Mouse (Mus musculus) mouse embryonic stem cell (cell line): ENCODE measurements around the gene Ccdc162.

ENCODE experiments used
- in situ Hi-C, 2 experiments: fragments of 300-500 bp; cut with MboI; formaldehyde crosslinking; loops; 1 replicate in 1 of 2; 3 replicates in 1 of 2; pipeline ENCODE4 v1.14.3; 2019 to 2020; ENCODE audit warnings: low sequenced_read_pairs in 2 of 2, low pct_unique_long_range_greater_than_20kb in 1 of 2, mixed read lengths in 1 of 2; ENCODE audit not compliant: unreplicated experiment in 1 of 2

The Ccdc162 gene

GRCm38 (mm10) chr10:41561701-41562395 is 154.6 kb downstream of the Ccdc162 start:
- in situ Hi-C loops, result no loop called here

DNA sequence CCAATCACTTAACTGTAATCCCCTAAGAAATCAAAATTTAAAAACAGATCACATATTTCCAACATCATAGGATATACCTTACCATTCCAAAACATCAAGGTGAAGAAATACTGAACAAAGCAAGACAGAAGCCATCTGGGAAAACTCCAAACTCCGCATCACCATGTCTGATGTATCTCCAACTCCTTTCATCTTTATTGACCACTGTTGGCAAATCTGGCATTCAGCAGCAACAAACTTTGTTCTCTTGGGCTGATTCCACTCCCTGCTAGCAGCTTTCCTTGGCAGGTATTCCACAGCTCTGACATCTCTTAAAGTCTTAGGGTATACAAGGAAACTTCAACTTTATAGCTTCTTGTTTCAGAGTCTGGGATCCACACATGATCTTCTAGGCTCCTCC is 158.0 kb downstream of the Ccdc162 start:
- in situ Hi-C loops, result no loop called here

DNA sequence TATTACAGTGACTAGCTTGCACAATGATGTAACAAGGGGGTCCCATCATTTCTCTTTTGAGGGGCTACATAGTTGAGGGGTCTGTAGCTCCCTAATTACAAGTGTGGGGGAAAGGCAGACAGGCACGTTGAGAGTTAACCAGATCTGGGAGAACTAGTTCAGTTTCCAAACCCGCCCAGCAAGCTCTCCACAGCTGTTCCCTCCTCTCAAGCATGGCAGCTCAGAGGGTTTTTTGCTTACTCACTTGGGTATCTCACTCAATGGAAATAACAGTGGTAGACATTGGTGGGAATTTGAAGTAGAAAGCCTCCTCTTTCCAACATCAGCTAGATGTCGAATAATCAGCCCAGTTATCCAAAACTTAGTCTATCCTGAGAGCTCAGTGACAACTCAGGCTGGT is 161.4 kb downstream of the Ccdc162 start:
- in situ Hi-C loops, result no loop called here

GRCm38 (mm10) chr10:41553711-41554110 is 162.7 kb downstream of the Ccdc162 start:
- in situ Hi-C loops, result no loop called here

DNA sequence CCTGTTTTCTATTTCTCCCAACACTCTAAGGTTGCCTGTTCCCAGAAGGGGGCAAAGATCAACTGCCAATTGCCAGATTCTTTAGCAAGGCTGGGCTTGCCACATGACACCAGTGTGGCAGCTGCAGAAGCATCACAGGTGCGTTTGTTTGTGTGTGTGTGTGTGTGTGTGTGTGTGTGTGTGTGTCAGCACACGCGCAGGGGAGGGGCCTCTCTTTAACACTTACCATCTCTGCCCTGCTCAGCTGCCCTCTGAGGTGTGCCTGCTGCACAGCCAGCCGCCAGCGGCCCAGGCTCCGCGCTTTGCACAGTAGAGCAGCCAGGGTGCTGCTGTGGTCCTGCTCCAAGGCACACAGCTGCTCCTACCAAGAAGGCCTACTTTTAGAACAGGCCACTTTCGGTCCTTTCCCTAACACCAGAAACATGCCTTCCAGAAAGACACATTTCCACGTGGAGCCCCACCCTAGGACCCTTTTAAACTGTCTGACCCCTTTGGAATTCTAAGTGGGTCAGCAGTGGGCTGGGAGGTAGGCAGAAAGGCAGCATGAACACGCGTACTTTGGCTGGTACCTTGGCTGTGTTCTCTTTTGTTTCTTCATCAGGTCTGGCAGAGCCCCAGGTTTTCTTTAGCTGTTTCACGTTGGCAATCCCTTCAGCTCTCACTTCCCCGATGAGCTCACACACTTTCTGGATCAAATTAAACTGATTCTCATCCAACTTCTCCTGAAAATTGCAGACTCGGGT is 163.4 kb downstream of the Ccdc162 start:
- in situ Hi-C loops, result no loop called here

DNA sequence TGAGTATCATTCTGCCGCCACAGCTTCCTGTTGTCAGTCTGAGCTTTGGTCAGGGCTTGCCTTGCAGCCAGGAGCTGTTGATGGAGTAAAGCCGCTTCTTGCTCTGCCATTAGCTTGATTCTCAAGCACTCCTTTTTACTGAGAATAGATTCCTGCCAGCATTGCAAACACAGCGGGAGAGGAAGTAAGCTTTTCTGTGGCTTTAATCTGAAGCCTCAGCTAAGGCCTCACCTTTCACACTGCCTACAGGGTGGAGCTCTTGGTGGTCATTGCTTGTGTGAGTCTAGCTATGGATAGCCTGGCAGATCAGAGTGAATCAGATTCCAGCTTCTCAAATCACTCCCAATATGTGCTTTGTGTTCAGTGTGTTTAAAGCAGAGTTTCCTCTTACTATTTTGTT is 164.1 kb downstream of the Ccdc162 start:
- in situ Hi-C loops, result no loop called here

GRCm38 (mm10) chr10:41550711-41551110 is 165.7 kb downstream of the Ccdc162 start:
- in situ Hi-C loops, result no loop called here

DNA sequence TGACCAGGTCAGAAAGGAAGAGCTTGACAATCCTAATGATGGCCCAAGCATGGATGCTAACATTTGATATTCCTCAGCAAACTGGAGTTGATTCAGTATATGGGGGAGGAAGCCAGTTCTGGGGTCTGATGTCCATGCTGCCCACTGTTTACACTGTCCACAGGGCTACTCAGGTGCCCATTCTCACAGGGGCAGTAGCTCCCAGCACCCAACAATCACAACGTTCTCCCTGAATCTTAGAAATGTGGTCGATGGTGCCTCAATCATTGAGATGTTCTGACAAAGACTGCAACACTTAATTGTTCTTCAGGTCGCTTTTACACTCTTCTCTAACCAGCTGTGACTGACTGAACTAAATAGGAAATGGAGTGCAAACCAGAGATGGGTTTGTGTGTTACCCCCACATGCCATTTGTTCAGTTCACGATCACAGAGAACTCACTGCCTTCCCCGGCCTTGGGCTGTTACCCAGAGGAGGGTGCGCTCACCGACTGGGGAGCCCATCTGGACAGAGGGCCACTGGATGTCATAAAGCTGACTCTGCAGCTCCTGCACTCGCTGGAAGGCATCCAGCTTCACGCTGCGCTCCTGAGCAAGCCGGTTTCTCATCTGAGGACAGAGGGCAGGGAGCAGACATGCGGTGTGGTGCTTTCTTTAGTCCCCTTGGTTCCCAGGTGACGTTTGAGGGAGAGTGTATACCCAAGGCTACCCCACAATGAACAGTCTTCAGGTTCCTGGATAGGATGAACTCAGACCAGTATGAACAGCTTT is 169.9 kb downstream of the Ccdc162 start:
- in situ Hi-C loops, result no loop called here

DNA sequence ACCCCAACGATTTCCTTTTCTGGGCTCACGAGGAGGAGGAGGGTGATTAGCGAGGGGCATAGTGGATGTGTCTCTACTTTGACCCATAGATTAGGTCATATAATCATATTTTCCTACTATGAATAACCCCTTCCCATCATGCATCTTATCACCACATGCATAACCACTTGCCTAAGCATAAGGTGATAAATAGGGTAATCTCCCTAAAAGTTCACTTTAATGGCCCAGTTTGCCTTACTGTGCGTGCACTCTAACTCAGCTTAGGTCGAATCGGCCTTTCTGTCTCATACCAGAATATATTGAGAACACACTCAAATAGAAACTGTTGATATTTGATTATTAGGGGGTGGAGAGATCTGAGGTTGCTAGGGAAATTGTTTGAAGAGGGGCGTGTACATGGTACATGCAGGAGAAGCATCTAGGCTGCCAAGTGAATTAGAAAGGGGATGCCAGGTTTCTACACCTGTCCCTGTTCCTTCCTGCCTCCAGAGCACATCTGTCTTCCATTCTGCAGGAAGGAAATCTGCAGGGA is 171.1 kb downstream of the Ccdc162 start:
- in situ Hi-C loops, result no loop called here

DNA sequence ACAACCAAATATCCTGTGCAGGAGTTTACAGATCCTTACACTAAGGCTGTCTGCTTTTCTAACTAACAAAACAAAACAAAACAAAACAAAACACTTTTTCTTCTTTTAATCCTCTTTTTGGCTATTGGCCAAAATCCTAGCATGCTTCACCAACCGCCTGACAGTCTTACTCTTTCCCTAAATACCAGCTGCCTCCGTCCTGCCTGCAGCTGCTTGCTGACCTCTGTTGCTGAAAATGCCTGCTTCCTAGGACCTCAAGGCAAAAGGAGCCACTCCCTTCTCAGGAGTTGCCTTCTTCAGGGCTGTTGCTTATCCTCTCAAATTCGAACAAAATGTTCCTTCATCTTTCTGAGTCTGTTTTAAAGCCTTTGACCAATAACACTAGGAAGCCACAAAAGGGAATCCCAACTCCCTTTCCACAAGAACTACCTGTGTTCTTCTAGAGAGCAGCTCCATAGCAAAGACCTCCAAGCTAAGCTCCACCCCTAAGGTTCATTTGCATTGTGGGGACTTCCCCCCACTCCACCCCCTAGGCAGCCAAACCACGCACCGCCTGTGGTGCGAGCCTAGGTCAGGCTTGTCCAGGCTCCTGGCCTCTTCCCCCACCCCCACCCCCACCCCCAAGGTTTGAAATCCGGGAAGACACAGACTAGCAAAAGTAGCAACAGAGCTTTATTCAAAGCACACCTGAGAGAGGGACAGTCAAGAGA is 171.8 kb downstream of the Ccdc162 start:
- in situ Hi-C loops, result no loop called here

DNA sequence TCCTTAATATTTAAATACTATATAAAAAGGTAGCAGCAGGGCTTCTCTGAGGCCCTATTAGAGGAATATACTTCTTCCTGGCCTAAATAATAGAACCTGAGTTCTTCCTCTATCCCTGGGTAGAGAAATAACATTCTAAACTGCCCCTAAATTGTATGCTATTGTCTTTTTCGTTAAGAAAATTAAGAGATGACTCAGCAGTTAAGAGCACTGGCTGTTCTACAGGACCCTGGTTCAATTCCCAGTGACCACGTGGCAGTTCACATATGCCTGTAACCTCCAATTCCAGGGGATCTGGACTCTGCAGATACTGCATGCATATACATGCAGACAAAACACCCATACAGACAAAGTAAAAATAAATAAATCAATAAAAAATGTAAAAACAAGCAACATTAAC is 172.6 kb downstream of the Ccdc162 start:
- in situ Hi-C loops, result no loop called here

- in situ Hi-C loops, result no loop called here
These were observed 173.0 kb downstream of the Ccdc162 start for GRCm38 (mm10) chr10:41543439-41543838.

DNA sequence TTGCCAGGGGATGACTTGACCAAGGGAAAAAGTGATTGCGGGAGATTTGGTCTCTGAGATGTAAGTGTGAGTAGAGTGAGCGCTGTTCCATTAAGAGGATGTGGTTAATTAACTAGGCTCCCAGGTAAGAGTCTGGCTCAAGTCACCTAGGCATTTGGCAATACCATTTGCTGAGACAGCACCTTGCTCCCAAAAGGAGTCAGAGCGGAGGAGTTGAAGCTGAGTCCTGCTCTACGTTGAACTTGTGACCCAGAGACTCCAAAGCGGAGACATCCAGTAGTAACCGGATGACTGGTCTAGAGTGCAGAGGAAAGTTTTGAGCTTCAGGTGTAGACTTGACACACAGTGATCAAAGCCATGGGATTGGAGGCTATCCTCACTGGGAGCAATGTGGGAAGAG is 174.4 kb downstream of the Ccdc162 start:
- in situ Hi-C loops, result no loop called here

DNA sequence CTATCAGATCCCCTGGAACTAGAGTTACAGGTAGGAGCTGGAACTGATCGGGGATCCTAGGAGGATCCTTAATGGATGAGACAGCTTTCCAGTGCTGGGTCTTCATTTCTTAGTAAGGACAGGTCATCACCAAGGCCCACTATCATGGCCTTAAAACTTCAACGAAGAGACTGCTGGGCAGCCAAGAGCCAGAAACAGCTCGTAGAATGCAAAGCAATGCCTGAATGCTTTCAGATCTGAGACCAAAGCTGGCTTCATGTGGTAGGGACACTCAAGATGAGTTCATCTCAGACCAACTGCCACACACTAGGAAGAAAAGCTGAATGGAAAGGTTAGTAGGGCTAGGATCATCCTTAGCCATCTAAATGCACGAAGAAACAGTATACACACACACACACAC is 177.4 kb downstream of the Ccdc162 start:
- in situ Hi-C loops, result no loop called here

DNA sequence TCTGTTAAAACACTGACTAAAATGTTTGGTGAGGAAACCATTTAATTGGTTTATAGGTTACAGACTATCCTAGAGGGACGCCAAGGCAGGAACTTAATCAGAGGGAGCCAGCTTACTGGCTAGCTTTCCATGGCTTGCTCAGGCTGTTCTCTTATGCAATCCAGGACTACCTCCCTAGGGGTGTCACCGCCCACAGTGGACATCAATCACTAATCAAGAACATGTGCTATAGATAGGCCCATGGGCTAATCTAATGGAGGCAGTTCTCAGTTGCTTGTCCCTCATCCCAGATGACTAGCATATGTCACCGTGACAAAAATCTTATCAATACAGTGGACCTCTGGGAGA is 178.5 kb downstream of the Ccdc162 start:
- in situ Hi-C loops, result no loop called here

DNA sequence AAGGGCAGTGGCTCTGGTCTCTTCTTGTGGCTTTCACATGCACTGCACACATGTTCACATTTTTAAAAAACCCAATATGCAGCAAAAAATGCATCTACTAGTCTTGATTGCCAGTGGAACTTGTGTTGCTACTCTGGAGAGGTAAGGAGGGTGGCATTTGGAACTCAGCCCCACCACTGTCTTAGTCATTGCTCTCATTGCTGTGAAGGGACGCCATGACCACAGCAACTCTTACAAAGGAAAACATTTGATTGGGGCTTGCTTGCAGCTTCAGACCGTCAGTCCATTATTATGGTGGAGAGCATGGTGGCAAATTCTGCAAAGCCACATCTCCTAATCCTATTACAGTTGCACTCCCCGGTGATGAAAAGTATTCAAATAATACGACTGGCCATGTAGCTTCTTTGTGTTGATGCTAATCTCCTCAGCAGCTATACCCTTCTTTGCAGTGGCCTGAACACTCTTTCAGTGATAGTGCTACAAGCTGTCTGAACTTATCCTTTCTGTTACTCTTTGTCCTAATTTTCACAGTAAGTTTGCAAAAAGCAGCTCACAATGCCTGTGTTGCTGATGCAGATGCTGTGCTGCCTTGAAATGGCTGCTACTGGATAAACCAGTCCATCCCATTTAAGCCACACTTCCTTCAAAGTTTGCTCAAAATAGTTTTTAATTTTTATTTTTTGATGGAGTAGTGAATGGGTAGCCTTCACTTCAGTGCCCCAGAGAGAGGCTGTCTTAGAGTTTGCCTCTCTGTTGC is 179.0 kb downstream of the Ccdc162 start:
- in situ Hi-C loops, result no loop called here

DNA sequence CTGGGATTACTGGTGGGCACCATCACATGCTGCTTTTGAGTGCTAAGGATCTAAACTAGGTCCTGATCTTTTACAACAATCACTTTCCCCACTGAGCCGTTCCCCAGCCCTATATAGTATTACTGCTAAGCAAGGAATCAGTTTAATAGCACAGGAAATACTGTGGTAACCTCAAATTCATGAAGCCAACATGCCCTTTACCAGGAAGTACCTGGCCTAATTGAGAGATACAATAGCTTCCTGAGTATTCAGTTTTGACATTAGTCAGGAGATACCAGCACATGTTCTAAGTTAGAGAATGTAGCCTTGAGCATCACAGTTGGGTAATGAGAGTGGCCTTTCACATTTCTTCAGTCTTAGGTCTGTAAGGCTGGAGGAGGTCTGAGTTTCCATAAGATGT is 179.7 kb downstream of the Ccdc162 start:
- in situ Hi-C loops, result no loop called here

DNA sequence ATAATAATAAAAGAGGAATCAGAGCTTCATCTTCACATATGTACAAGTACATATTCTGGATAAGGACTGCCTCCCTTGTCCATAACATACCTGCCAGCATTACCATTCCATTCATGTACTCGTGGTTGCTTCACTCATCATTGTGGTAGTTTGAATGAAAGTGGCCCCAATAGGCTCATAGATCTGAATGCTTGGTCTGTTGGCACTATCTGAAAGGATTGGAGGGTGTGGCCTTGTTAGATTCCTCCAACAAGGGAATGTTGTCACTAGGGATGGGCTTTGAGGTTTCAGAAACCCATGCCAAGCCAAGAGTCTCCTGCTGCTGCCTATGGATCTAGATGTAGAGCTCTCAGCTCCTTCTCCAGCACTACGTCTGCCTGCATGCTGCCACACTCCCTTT is 180.4 kb downstream of the Ccdc162 start:
- in situ Hi-C loops, result no loop called here
